Mouse (Mus musculus): ENCODE measurements around the gene Shisa5. TPM values are rescaled to one million over a fixed set of nuclear protein-coding genes. Genes with fewer than 3 reads are reported as not detected.

Shisa5 gene
- total RNA-seq, 2 experiments from 2014 or later, result 56.5 to 58.4 TPM

DNA sequence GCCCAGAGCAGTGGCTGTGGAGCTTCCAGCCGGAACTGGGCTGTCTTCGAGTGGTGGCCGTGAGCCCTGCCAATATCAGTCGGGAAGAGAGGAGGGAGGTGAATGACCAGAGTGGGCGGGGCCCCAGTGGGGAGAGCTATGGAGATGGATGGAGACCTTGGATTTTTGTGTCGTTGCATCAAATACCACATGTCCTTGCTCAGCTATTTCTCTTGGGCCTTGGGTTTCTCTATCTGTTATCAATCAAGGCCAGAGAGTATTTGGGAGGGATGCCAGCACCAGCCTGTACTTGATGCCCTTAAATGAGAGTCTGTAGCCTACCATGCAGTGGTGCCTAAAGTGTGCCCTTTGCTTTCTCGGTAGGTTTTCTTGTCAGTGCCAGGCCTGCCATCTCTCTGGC lies 64.9 kb downstream of the Shisa5 start:
- TF ChIP-seq CTCF (conservative IDR thresholded peaks at IDR 0.05), result no peak
- Histone ChIP-seq H3K27ac (0 out of 2 replicates have a peak overlapping the region, but pooled peaks have one; percentile 18), H3K4me3 (no peak overlapping the region)
- DNase-seq (ENCODE audit: low spot score in 2 of 2), result no peak

DNA sequence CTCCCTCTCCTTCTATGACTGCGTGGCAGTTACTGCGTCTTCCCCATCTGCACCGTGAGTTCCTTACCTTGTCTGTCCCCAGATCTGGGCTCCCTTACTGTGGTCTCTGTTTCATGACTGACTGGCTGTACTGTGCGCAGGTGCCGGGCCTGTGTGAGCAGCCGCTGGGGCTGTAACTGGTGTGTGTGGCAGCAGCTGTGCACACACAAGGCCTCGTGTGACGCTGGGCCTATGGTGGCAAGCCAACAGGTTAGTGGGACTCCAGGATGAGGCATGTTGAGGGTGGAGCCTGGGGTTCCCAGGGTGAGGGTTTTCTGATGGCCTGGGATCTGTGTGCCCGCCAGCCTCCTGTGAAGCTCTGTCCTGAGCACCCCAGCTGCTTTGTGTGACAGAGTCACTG lies 65.7 kb downstream of the Shisa5 start:
- no peak for DNase-seq (ENCODE audit: low spot score in 2 of 2)
- no peak for TF ChIP-seq CTCF (conservative IDR thresholded peaks at IDR 0.05)
- no peak overlapping the region; the same call in 1 of the 2 replicates for H3K27ac ChIP-seq

DNA sequence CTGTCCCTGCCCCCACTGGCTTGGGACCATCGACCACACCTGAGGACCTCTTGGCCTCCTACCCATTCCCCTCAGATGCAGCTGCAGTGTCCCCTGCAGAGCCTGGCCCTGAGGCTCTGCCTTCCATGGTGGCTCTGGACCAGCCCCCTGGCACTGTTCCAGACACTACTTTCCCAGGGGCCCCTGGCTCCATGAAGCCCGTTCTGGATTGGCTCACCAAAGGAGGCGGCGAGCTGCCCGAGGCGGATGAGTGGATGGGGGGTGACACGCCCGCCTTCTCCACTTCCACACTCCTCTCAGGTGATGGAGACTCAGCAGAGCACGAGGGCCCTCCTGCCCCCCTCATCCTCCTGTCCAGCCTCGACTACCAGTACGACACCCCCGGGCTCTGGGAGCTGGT lies 66.6 kb downstream of the Shisa5 start:
- TF ChIP-seq CTCF (conservative IDR thresholded peaks at IDR 0.05), result no peak
- DNase-seq (ENCODE audit: low spot score in 2 of 2), result peak in 1 of 2 experiments; percentile 58
- H3K27ac ChIP-seq, result peak overlapping the region; percentile 51; the same call in 1 of the 2 replicates
- no peak overlapping the region for H3K4me3 ChIP-seq

More for the DNA sequence above, 65.7 kb downstream of the Shisa5 start:
- H3K4me3 ChIP-seq, result no peak overlapping the region

DNA sequence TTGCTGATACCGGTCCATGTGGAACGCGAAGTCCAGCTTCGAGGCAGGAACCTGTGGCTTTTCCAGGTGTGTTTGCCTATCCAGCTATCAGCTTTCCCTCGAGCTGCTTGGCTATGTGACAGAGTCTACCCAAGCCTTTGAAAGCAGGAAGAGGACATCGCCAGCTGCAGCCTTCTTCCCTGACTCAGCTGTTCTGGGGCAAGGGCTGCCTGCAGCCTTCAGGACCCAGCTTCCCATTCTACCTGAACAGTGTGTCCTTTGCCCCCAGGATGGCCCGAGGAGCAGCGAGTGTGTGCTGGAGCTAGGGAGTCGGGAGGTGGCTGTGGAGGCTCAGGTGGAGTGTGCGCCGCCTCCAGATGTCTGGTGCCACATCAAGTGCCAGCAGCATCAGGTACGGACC lies 67.3 kb downstream of the Shisa5 start:
- H3K27ac ChIP-seq, result peak overlapping the region; percentile 51; the same call in 1 of the 2 replicates
- no peak for TF ChIP-seq CTCF (conservative IDR thresholded peaks at IDR 0.05)
- no peak for DNase-seq (ENCODE audit: low spot score in 2 of 2)
- no peak overlapping the region for H3K4me3 ChIP-seq

DNA sequence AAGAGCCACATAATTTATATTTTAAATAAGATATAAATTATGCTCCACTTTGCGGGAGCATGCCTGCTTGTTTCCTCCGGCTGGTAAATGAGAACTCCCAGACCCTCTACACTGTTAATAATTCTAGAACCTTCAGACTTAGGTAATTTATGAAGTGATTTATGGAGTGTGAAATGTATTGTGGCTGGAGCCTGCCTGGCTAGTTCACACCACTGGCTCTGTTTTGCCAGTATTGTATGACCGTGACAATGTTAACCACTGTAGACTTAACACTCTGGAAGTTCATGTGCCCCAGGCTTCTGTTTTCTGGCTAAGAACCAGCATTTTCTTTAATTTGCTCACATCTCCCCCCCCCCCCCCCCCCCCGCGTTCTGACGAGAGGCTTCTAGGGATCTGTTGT lies 69.0 kb downstream of the Shisa5 start:
- no peak for DNase-seq (ENCODE audit: low spot score in 2 of 2)
- H3K27ac ChIP-seq, result no peak overlapping the region
- H3K4me3 ChIP-seq, result no peak overlapping the region
- TF ChIP-seq CTCF (conservative IDR thresholded peaks at IDR 0.05), result no peak

Other genes starting within 250 kb of the Shisa5 start
- gene Nckipsd, start 230.2 kb upstream of the Shisa5 start, total RNA-seq (2021), result 10 to 100 TPM; 68.8 to 71.3 TPM
- 10 to 100 TPM; 66.4 to 79.6 TPM for gene Celsr3, start 212.2 kb upstream of the Shisa5 start, total RNA-seq (2021)
- 10 to 100 TPM; 16.6 to 22.3 TPM for gene Slc26a6, start 185.3 kb upstream of the Shisa5 start, total RNA-seq (2021)
- under 1 TPM; 0.52 to 0.67 TPM for gene Tmem89, start 123.9 kb upstream of the Shisa5 start, total RNA-seq (2021)
- gene Uqcrc1, start 101.9 kb upstream of the Shisa5 start, total RNA-seq (2021), result 100 to 1,000 TPM; 337 to 364 TPM
- gene Col7a1, start 85.0 kb upstream of the Shisa5 start, total RNA-seq (2021), result 1 to 10 TPM; 3.8 to 4.6 TPM
- not detected for gene Ucn2, start 52.6 kb upstream of the Shisa5 start, total RNA-seq (2021)
- gene Pfkfb4, start 46.8 kb upstream of the Shisa5 start, total RNA-seq (2021), result 10 to 100 TPM; 10.9 to 11.8 TPM
- 10 to 100 TPM; 12.9 to 15.4 TPM for gene Trex1, start 21.2 kb downstream of the Shisa5 start, total RNA-seq (2021)
- 10 to 100 TPM; 25.0 to 31.9 TPM for gene Atrip, start 35.6 kb downstream of the Shisa5 start, total RNA-seq (2021)
- 1 to 10 TPM; 7.6 to 8.1 TPM for gene Ccdc51, start 43.9 kb downstream of the Shisa5 start, total RNA-seq (2021)
- 100 to 1,000 TPM; 295 to 309 TPM for gene Tma7, start 44.0 kb downstream of the Shisa5 start, total RNA-seq (2021)
- gene Plxnb1, start 56.8 kb downstream of the Shisa5 start, total RNA-seq (2021), result 10 to 100 TPM; 84.4 to 92.7 TPM
- gene Fbxw21, start 123.5 kb downstream of the Shisa5 start, total RNA-seq (2021), result not detected
- gene Fbxw13, start 157.4 kb downstream of the Shisa5 start, total RNA-seq (2021), result not detected
- not detected for gene Fbxw20, start 196.2 kb downstream of the Shisa5 start, total RNA-seq (2021)
- gene Fbxw14, start 249.1 kb downstream of the Shisa5 start, total RNA-seq (2021), result not detected